In the genomic region with DNA sequence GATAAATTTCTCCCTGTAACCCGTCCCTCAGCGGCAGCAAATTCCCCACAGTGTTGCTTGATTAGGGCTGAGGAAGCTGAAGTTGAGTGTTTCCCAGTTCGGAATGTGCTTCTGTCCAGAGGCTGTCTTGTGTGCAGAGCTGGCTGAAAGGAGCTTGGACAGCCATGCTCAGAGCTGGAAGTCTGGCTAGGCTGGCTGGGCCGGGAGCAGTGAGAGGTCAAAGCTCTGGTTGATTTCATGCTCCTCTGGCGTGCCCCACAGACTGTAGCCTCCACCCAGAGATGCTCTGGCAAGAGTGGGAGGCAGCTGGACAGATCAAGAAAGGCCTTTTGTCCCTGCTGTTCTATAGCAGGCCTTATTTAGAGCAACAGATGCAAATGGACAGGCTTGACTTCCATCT, we compare ENCODE assay signal across 9 mouse cellular contexts.
DNase-seq lines count a peak whose midpoint lies in the region; ATAC-seq and TF ChIP-seq lines count a peak whose summit lies in the region.
"Had no signal": no experiment of that assay in that cellular context is flagged by ENCODE, and none has a peak within 500 bp of the region (broad histone marks: within the 10 kb centered on the region; RNA-seq: fewer than 3 reads in every experiment).

No protein-coding gene starts in this region.

- TF ChIP-seq EP300 in heart, adult 2 months (IDR thresholded peaks at IDR 0.05; ENCODE audit: insufficient read depth, low read depth, low read length), result no peak

- 0 out of 2 replicates have a peak, but pooled peaks have one; percentile 42 for ATAC-seq in midbrain, embryonic 15.5 days (replicated peaks)
- ATAC-seq: Patski had no signal

- peak; percentile 28 for DNase-seq in kidney, postnatal 10 days
- no peak for DNase-seq in kidney, postnatal 36 days
- DNase-seq in embryo, embryonic 10.5 days (ENCODE audit: low spot score), result peak; percentile 68
- DNase-seq in heart, adult 2 months, result peak; percentile 59 to 73
- DNase-seq in layer of hippocampus, adult 8-10 months (ENCODE audit: low spot score in 2 of 2), result peak; percentile 42 to 57
- DNase-seq in cerebellum, adult 11-12 months, result no peak
- no peak for DNase-seq in urinary bladder, adult 2 months (ENCODE audit: low spot score)

- no peak for TF ChIP-seq POLR2A in heart, adult 2 months (IDR thresholded peaks at IDR 0.05; ENCODE audit: insufficient read depth, low read depth, low read length)

- no peak for TF ChIP-seq CTCF in heart, adult 2 months (IDR thresholded peaks at IDR 0.05)

- H3K9ac ChIP-seq in heart, adult 2 months (ENCODE audit: low read depth, low read length), result no peak overlapping the region
- H3K9ac ChIP-seq in midbrain, embryonic 15.5 days, result no peak overlapping the region

- H3K79me2 ChIP-seq in heart, adult 2 months (replicated peaks; ENCODE audit: control insufficient read depth, insufficient read depth, low read length), result no peaks in the 10 kb centered on the region

- intact Hi-C loops in heart, adult 2 months (cut with DNase I), result no loop called here

- H3K4me3 ChIP-seq in heart, adult 2 months, result no peak overlapping the region
- no peak overlapping the region for H3K4me3 ChIP-seq in midbrain, embryonic 15.5 days

- no peaks in the 10 kb centered on the region for H3K9me3 ChIP-seq in midbrain, embryonic 15.5 days

- no peaks in the 10 kb centered on the region; the same call in 1 of the 2 replicates for H3K4me1 ChIP-seq in heart, adult 2 months (ENCODE audit: control insufficient read depth, insufficient read depth, low read length)
- H3K4me1 ChIP-seq in midbrain, embryonic 15.5 days, result no peaks in the 10 kb centered on the region

- H3K4me2 ChIP-seq in midbrain, embryonic 15.5 days, result no peak overlapping the region

- H3K27ac ChIP-seq in heart, adult 2 months, result no peak overlapping the region; the same call in 1 of the 2 replicates
- H3K27ac ChIP-seq in midbrain, embryonic 15.5 days, result no peak overlapping the region

- WGBS in heart, adult 2 months, result 40% methylated on average over 5 of the region's 5 CpGs
- WGBS in midbrain, embryonic 15.5 days, result 44% methylated on average over 5 of the region's 5 CpGs

- H3K27me3 ChIP-seq in heart, adult 2 months (ENCODE audit: control insufficient read depth, insufficient read depth, low read length), result no peaks in the 10 kb centered on the region
- H3K27me3 ChIP-seq in midbrain, embryonic 15.5 days (replicated peaks), result no peaks in the 10 kb centered on the region
- H3K27me3 ChIP-seq: Patski had no signal

- H3K36me3 ChIP-seq in heart, adult 2 months (ENCODE audit: control insufficient read depth, insufficient read depth, low read length), result no peaks in the 10 kb centered on the region
- H3K36me3 ChIP-seq in midbrain, embryonic 15.5 days (replicated peaks), result no peaks in the 10 kb centered on the region

Comparison
In these comparisons a context has a peak if more than half of its experiments do, and no peak if none do; other contexts are left out.
1. DNase-seq: peak in kidney, postnatal 10 days (single experiment), embryo, embryonic 10.5 days (single experiment), heart, adult 2 months (2 of 2) and layer of hippocampus, adult 8-10 months (2 of 2); none in kidney, postnatal 36 days (0 of 2), cerebellum, adult 11-12 months (single experiment) and urinary bladder, adult 2 months (single experiment).